In genomic region chr7:132316101-132317035, GRCm38 (mm10) we compare ENCODE assay signal across 8 mouse cellular contexts. TPM values are rescaled to one million over a fixed set of nuclear protein-coding genes. Genes with fewer than 3 reads are reported as not detected.
A peak's percentile ranks its signal among the peaks of the same experiment; 100 is the strongest.
DNase-seq lines count a peak whose midpoint lies in the region; ATAC-seq and TF ChIP-seq lines count a peak whose summit lies in the region.

No protein-coding gene starts in this region.

- peaks cover 0 to 18% of the 10 kb centered on the region in 2 experiments; a peak in 2 of 4 replicates for H3K4me1 ChIP-seq in CH12.LX (ENCODE audit: control insufficient read depth in 1 of 2, insufficient read depth in 2 of 2)
- peaks cover 42% of the 10 kb centered on the region for H3K4me1 ChIP-seq in forebrain, embryonic 13.5 days
- peaks cover 4% of the 10 kb centered on the region; the same call in 1 of the 2 replicates for H3K4me1 ChIP-seq in heart, postnatal 0 days (ENCODE audit: control insufficient read depth, insufficient read depth)
- H3K4me1 ChIP-seq in liver, postnatal 0 days (ENCODE audit: insufficient read depth), result peaks cover 29% of the 10 kb centered on the region
- H3K4me1 ChIP-seq in neural tube, embryonic 12.5 days, result peaks cover 45% of the 10 kb centered on the region
- peaks cover 3% of the 10 kb centered on the region; the same call in 1 of the 2 replicates for H3K4me1 ChIP-seq in stomach, postnatal 0 days (replicated peaks; ENCODE audit: control insufficient read depth, insufficient read depth)

- in situ Hi-C loops in CH12.LX (cut with MboI; ENCODE audit: low pct_ligation_motif_present, low pct_unique_long_range_greater_than_20kb, low sequenced_read_pairs), result no loop called here

- dilution Hi-C loops in CH12.LX (cut with MboI; ENCODE audit: extremely low pct_ligation_motif_present, extremely low pct_unique_long_range_greater_than_20kb, low sequenced_read_pairs), result no loop called here

- H3K4me2 ChIP-seq in CH12.LX (ENCODE audit: insufficient read depth, low read depth, poor library complexity, severe bottlenecking), result peak overlapping the region; percentile 57
- peak overlapping the region; percentile 96 for H3K4me2 ChIP-seq in forebrain, embryonic 13.5 days
- H3K4me2 ChIP-seq in heart, postnatal 0 days (ENCODE audit: low read depth, low read length), result peak overlapping the region; percentile 99
- H3K4me2 ChIP-seq in liver, postnatal 0 days (ENCODE audit: low read depth, low read length), result peak overlapping the region; percentile 93
- peak overlapping the region; percentile 87 for H3K4me2 ChIP-seq in neural tube, embryonic 12.5 days (replicated peaks)
- peak overlapping the region; percentile 91 for H3K4me2 ChIP-seq in stomach, postnatal 0 days (replicated peaks; ENCODE audit: low read depth)

- no peaks in the 10 kb centered on the region for H3K79me2 ChIP-seq in CH12.LX (replicated peaks; ENCODE audit: control insufficient read depth, extremely low read depth, insufficient read depth, poor library complexity, severe bottlenecking)

- peak overlapping the region; percentile 46 to 68 (median 57) for H3K4me3 ChIP-seq in CH12.LX (replicated peaks in 1 of 3; ENCODE audit: low read depth in 2 of 3, low read length in 2 of 3, poor library complexity in 1 of 3)
- peak overlapping the region; percentile 76 for H3K4me3 ChIP-seq in forebrain, embryonic 13.5 days
- peak overlapping the region; percentile 86 for H3K4me3 ChIP-seq in heart, postnatal 0 days (ENCODE audit: low read depth, low read length)
- H3K4me3 ChIP-seq in liver, postnatal 0 days (ENCODE audit: low read depth, low read length), result peak overlapping the region; percentile 74
- peak overlapping the region; percentile 89 for H3K4me3 ChIP-seq in neural tube, embryonic 12.5 days
- H3K4me3 ChIP-seq in stomach, postnatal 0 days (ENCODE audit: low read depth, low read length), result peak overlapping the region; percentile 90

- peak; percentile 76 for ATAC-seq in forebrain, embryonic 13.5 days
- peak; percentile 56 for ATAC-seq in heart, postnatal 0 days (ENCODE audit: insufficient read depth, low read depth)
- ATAC-seq in liver, postnatal 0 days, result peak; percentile 67
- peak; percentile 77 for ATAC-seq in neural tube, embryonic 12.5 days (ENCODE audit: low FRiP score, low read depth)
- peak; percentile 76 for ATAC-seq in stomach, postnatal 0 days (ENCODE audit: low FRiP score, low TSS enrichment)

- no peak for TF ChIP-seq EP300 in CH12.LX (IDR thresholded peaks at IDR 0.05; ENCODE audit: low read length)
- TF ChIP-seq EP300 in heart, postnatal 0 days (IDR thresholded peaks at IDR 0.05; ENCODE audit: low read depth), result no peak
- no peak for TF ChIP-seq EP300 in liver, postnatal 0 days (IDR thresholded peaks at IDR 0.05; ENCODE audit: low read depth)
- no peak for TF ChIP-seq EP300 in stomach, postnatal 0 days (optimal IDR thresholded peaks at IDR 0.05)

- peak; percentile 49 for DNase-seq in CH12.LX (ENCODE audit: extremely low read depth)
- peak; percentile 25 for DNase-seq in c-Kit-positive CD71-positive TER-119-positive erythroid progenitor cells, embryonic 14.5 days (ENCODE audit: low spot score)
- DNase-seq in heart, postnatal 0 days (ENCODE audit: low spot score), result peak; percentile 49
- DNase-seq in kidney, postnatal 25 days, result peak; percentile 71 to 81
- DNase-seq in liver, postnatal 0 days, result peak; percentile 67
- peak; percentile 73 for DNase-seq in stomach, postnatal 0 days (ENCODE audit: low spot score)

- no peak for TF ChIP-seq POLR2A in CH12.LX (IDR thresholded peaks at IDR 0.05; ENCODE audit: low read depth, low read length)

- TF ChIP-seq CTCF in CH12.LX (conservative IDR thresholded peaks at IDR 0.05 in 1 of 2, IDR thresholded peaks at IDR 0.05 in 1 of 2; ENCODE audit: low read depth in 2 of 2, low read length in 2 of 2), result peak in 1 of 2 experiments; percentile 35; a peak in 2 of 4 replicates
- TF ChIP-seq CTCF in heart, postnatal 0 days (IDR thresholded peaks at IDR 0.05; ENCODE audit: low read depth), result peak; percentile 19; the same call in 1 of the 2 replicates
- TF ChIP-seq CTCF in liver, postnatal 0 days (IDR thresholded peaks at IDR 0.05; ENCODE audit: low read depth), result peak; percentile 53
- peak; percentile 67 for TF ChIP-seq CTCF in stomach, postnatal 0 days (IDR thresholded peaks at IDR 0.05; ENCODE audit: low read depth)

- peak overlapping the region; percentile 23 for H3K27ac ChIP-seq in CH12.LX (ENCODE audit: insufficient read depth, low read depth)
- H3K27ac ChIP-seq in forebrain, embryonic 13.5 days, result peak overlapping the region; percentile 84
- H3K27ac ChIP-seq in heart, postnatal 0 days (ENCODE audit: low read depth), result peak overlapping the region; percentile 81
- H3K27ac ChIP-seq in liver, postnatal 0 days (ENCODE audit: low read depth), result peak overlapping the region; percentile 96
- peak overlapping the region; percentile 86 for H3K27ac ChIP-seq in neural tube, embryonic 12.5 days
- peak overlapping the region; percentile 97 for H3K27ac ChIP-seq in stomach, postnatal 0 days (replicated peaks)

- H3K9me3 ChIP-seq in CH12.LX (replicated peaks; ENCODE audit: low read length), result no peaks in the 10 kb centered on the region
- no peaks in the 10 kb centered on the region for H3K9me3 ChIP-seq in forebrain, embryonic 13.5 days (replicated peaks)
- no peaks in the 10 kb centered on the region for H3K9me3 ChIP-seq in heart, postnatal 0 days (replicated peaks; ENCODE audit: control insufficient read depth, low read length)
- no peaks in the 10 kb centered on the region for H3K9me3 ChIP-seq in liver, postnatal 0 days (ENCODE audit: low read length)
- no peaks in the 10 kb centered on the region for H3K9me3 ChIP-seq in neural tube, embryonic 12.5 days
- H3K9me3 ChIP-seq in stomach, postnatal 0 days (ENCODE audit: control insufficient read depth, low read length), result no peaks in the 10 kb centered on the region

- WGBS in forebrain, embryonic 13.5 days, result under 1% methylated on average over 74 of the region's 79 CpGs
- WGBS in heart, postnatal 0 days, result under 1% methylated on average over 66 of the region's 79 CpGs
- WGBS in liver, postnatal 0 days (ENCODE audit: insufficient replicate concordance), result under 1% methylated on average over 78 of the region's 79 CpGs
- WGBS in neural tube, embryonic 12.5 days, result under 1% methylated on average over 79 of the region's 79 CpGs
- under 1% methylated on average over 78 of the region's 79 CpGs for WGBS in stomach, postnatal 0 days

- H3K9ac ChIP-seq in CH12.LX (ENCODE audit: insufficient read depth, low read depth), result peak overlapping the region; percentile 46; the same call in 1 of the 2 replicates
- peak overlapping the region; percentile 89 for H3K9ac ChIP-seq in forebrain, embryonic 13.5 days
- peak overlapping the region; percentile 74 for H3K9ac ChIP-seq in heart, postnatal 0 days (replicated peaks; ENCODE audit: low read depth, low read length)
- peak overlapping the region; percentile 90 for H3K9ac ChIP-seq in liver, postnatal 0 days (replicated peaks)
- peak overlapping the region; percentile 93 for H3K9ac ChIP-seq in neural tube, embryonic 12.5 days
- peak overlapping the region; percentile 86 for H3K9ac ChIP-seq in stomach, postnatal 0 days (ENCODE audit: low read length)

- peaks cover 55% of the 10 kb centered on the region for H3K27me3 ChIP-seq in CH12.LX (replicated peaks)
- H3K27me3 ChIP-seq in forebrain, embryonic 13.5 days, result no peaks in the 10 kb centered on the region; the same call in 1 of the 2 replicates
- H3K27me3 ChIP-seq in heart, postnatal 0 days (ENCODE audit: control insufficient read depth, insufficient read depth, low read length), result peaks cover 14% of the 10 kb centered on the region; the same call in 1 of the 2 replicates
- peaks cover 18% of the 10 kb centered on the region; the same call in 1 of the 2 replicates for H3K27me3 ChIP-seq in liver, postnatal 0 days (ENCODE audit: insufficient read depth, low read length)
- no peaks in the 10 kb centered on the region for H3K27me3 ChIP-seq in neural tube, embryonic 12.5 days (replicated peaks)
- H3K27me3 ChIP-seq in stomach, postnatal 0 days (ENCODE audit: control insufficient read depth, insufficient read depth, low read length), result no peaks in the 10 kb centered on the region

- no peak; the same call in 1 of the 2 replicates for TF ChIP-seq RAD21 in CH12.LX (IDR thresholded peaks at IDR 0.05; ENCODE audit: low read depth, low read length)

- H3K36me3 ChIP-seq in CH12.LX (replicated peaks in 1 of 2; ENCODE audit: control insufficient read depth in 1 of 2, insufficient read depth in 1 of 2, low read length in 1 of 2), result no peaks in the 10 kb centered on the region
- no peaks in the 10 kb centered on the region for H3K36me3 ChIP-seq in forebrain, embryonic 13.5 days (ENCODE audit: poor library complexity, severe bottlenecking)
- H3K36me3 ChIP-seq in heart, postnatal 0 days (replicated peaks; ENCODE audit: control insufficient read depth, insufficient read depth, low read length), result no peaks in the 10 kb centered on the region
- no peaks in the 10 kb centered on the region for H3K36me3 ChIP-seq in liver, postnatal 0 days (replicated peaks; ENCODE audit: insufficient read depth, low read length)
- H3K36me3 ChIP-seq in neural tube, embryonic 12.5 days, result no peaks in the 10 kb centered on the region
- no peaks in the 10 kb centered on the region for H3K36me3 ChIP-seq in stomach, postnatal 0 days (ENCODE audit: control insufficient read depth, insufficient read depth, low read length)

TF ChIP-seq in CH12.LX, 34 proteins besides CTCF, POLR2A, EP300 and RAD21 (continues in another document):
- TF ChIP-seq UBTF (IDR thresholded peaks at IDR 0.05; ENCODE audit: low read depth, low read length) (peak; percentile 94), BHLHE40 (IDR thresholded peaks at IDR 0.05; ENCODE audit: low read depth, low read length) (0 out of 2 replicates have a peak, but pooled peaks have one; percentile 9), GABPA (IDR thresholded peaks at IDR 0.05; ENCODE audit: insufficient replicate concordance, low read depth, low read length) (no peak), CHD2 (IDR thresholded peaks at IDR 0.05; ENCODE audit: low read length) (peak; percentile 43; the same call in 1 of the 2 replicates), MYC (IDR thresholded peaks at IDR 0.05; ENCODE audit: low read depth, low read length) (no peak), SMC3 (IDR thresholded peaks at IDR 0.05; ENCODE audit: low read depth, low read length) (peak; percentile 4; the same call in 1 of the 2 replicates), CHD1 (IDR thresholded peaks at IDR 0.05; ENCODE audit: low read depth, low read length) (no peak)

RNA-seq across cellular contexts. Expression of gene Chst15, which starts 0.7 kb away (rescaled TPM):
- total RNA-seq in CH12.LX (2012; rRNA removed) (0.42 and 0.81 TPM in 2 replicates), CH12.LX (2014; rRNA removed) (0.42 and 0.51 TPM in 2 replicates)
- 0.56 and 0.57 TPM in 2 replicates for polyA plus RNA-seq in CH12.LX (2012; ENCODE audit: insufficient read length, low read depth)
- 13.6 and 14.7 TPM in 2 replicates for polyA plus RNA-seq in forebrain, embryonic 13.5 days (2015; fragmentation: Nextera tagmentation; extraction: Ambion mirVana)
- 5.8 and 10.5 TPM in 2 replicates for total RNA-seq in heart, postnatal 0 days (2014; rRNA removed; ENCODE audit: low replicate concordance)
- polyA plus RNA-seq in heart, postnatal 0 days (2015; fragmentation: Nextera tagmentation; extraction: Ambion mirVana), result 3.8 and 4.3 TPM in 2 replicates
- 4.2 and 5.4 TPM in 2 replicates for polyA plus RNA-seq in liver, postnatal 0 days (2015; fragmentation: Nextera tagmentation; extraction: Ambion mirVana)
- 33.3 and 35.7 TPM in 2 replicates for polyA plus RNA-seq in neural tube, embryonic 12.5 days (2016; fragmentation: Nextera tagmentation; extraction: Ambion mirVana)
- 11.5 and 12.1 TPM in 2 replicates for polyA plus RNA-seq in stomach, postnatal 0 days (2015; fragmentation: Nextera tagmentation; extraction: Ambion mirVana)

Comparison
In these comparisons a context has a peak if more than half of its experiments do, and no peak if none do; other contexts are left out.
1. Peak in every context shown above with its lines: DNase-seq, ATAC-seq, H3K4me3 ChIP-seq and H3K27ac ChIP-seq.
2. DNase-seq: peak in every context shown above with its lines; median percentile 76 in kidney, postnatal 25 days; 73 in stomach, postnatal 0 days; 67 in liver, postnatal 0 days; 49 in CH12.LX; 49 in heart, postnatal 0 days; 25 in c-Kit-positive CD71-positive TER-119-positive erythroid progenitor cells, embryonic 14.5 days.
3. H3K27ac ChIP-seq: peak in every context shown above with its lines; median percentile 97 in stomach, postnatal 0 days; 96 in liver, postnatal 0 days; 86 in neural tube, embryonic 12.5 days; 84 in forebrain, embryonic 13.5 days; 81 in heart, postnatal 0 days; 23 in CH12.LX.